Mouse (Mus musculus) gastrocnemius, postnatal 14 days (tissue): ENCODE measurements around the gene Chrng. TPM values are rescaled to one million over a fixed set of nuclear protein-coding genes. Genes with fewer than 3 reads are reported as not detected.

Source experiments
- DNase-seq: peaks from one replicate; pipeline ENCODE4 v3.0.0; 2021; ENCODE audit warnings: mixed read lengths
- intact Hi-C: fragments of 180-260 bp; cut with DNase I; formaldehyde crosslinking; loops from one replicate; pipeline ENCODE4 v1.15.1; 2025; ENCODE audit warnings: low total_unique reads
- long read RNA-seq, 2 experiments: library from polyadenylated mRNA; stranded (forward); transcript quantifications; one replicate each; pipeline ENCODE4 v2.0.0; 2021
- total RNA-seq, 2 experiments: library from RNA; stranded (reverse); gene quantifications; 2 replicates each; pipeline ENCODE4 v1.2.3; 2021

The Chrng gene
- total RNA-seq: 1 to 10 TPM; 1.5 to 1.7 TPM
- long read RNA-seq, experiment 1, transcript Chrng-201 (12 exons, 2,780 nt): major isoform, 5 of 5 reads
- long read RNA-seq, experiment 1, partial matches to known transcripts: 0 of 5 reads
- long read RNA-seq, experiment 1, other reads (novel, unspliced or antisense): 0 of 5 reads
- long read RNA-seq, experiment 2, partial matches to known transcripts: 1 of 2 reads
- long read RNA-seq, experiment 2, other reads (novel, unspliced or antisense): 0 of 2 reads

DNA sequence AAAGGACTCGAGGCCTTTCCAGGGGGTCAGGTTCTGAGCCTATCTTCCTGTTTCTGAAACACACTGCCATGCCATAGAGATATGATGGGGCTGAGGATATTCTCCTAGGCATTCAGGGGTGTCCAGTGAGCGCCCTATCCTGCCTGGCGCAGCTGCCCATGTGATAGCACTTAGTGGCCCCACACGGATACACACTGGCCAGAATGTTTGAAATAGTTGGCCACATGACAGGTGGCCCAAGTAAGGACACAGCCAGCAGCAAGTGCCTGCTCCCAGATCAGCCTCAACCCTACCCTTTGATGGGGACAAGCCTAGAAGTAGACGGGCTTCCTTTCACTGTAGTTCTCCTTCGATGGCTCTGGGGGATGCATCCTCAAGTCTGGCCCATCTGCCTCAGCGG lies at the start of gene Chrng:
Gene Chrng (plus strand): TSS at position 193 of the 400 bp plus-strand sequence.
- no peak for DNase-seq
- intact Hi-C loops: no loop called here

- DNase-seq: no peak
Observed at GRCm38 (mm10) chr1:87155531-87156198, 48.8 kb upstream of the Chrng start.

DNA sequence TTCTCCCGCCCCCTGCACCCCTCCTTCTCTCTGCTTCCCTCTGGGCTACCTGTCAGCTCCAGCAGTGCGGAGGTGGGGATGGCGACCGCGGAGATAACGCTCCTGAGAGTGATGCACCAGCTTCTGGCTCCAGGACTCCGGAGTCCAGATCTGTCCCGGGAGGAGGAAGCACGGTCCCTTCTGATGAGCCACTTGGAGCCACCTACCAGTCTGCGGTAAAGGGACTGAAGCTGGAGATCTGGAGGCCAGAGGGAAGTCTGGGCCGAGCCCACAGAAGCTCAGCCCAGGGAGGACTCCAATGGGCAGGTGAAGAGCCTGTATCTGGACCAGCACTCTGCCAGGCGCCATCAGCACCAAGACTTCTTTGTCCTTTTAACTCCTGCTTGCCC lies 48.3 kb upstream of the Chrng start, which contains the start of gene Ecel1:
Gene Ecel1 (minus strand): TSS at position 323 of the 389 bp plus-strand sequence.
- intact Hi-C loops: no loop called here

More at GRCm38 (mm10) chr1:87155531-87156198, 48.8 kb upstream of the Chrng start:
- intact Hi-C loops: no loop called here

DNA sequence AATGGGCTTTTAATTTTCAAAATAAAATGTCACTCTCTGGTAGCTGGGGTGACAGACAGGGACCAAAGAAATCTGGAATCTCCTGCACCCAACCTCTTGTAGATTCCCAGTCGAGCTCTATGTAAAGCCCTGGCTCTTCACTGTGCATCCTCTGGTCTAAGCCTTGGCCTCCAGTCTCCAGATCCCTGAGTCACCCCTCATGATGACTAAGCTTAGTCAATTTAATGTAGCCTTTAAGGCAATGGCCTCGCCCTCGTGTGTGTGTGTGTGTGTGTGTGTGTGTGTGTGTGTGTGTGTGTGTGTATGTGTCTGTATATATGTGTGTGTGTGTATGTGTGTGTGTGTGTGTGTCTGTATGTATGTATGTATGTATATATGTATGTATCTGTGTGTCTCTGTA lies 45.1 kb upstream of the Chrng start:
- DNase-seq: no peak
- intact Hi-C loops: no loop called here

More for the DNA sequence above, 48.3 kb upstream of the Chrng start, which contains the start of gene Ecel1:
- no peak for DNase-seq

DNA sequence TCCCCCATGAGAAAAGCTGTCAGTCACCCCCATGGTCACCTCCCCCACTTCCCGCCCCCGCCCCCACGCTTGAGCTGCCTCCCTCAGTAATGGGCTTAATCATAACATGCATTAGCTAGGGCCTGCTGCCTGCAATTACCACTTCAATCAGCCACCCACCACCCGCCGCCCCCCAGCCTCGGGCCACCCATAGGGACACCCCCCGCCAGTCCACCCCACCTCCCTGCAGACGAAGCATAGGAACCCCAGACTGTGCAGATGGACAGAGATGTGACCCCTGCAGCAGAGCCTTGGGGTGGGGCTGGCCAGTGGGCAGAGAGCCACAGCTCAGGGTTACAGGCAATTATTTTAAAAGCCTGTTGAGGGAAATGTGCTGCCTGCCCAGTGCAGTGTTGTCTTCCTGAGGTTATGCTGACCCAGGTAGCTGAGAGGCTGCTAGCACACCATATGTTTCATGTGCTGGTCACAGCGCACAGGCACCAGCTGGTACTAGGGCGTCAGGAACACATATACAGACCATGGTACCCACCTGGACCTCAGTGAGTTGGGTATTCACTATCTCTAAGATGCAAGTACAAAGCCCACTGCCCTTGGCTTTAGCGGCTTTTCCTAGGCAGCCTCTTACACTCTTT lies 40.2 kb upstream of the Chrng start:
- no peak for DNase-seq
- intact Hi-C loops: no loop called here

DNA sequence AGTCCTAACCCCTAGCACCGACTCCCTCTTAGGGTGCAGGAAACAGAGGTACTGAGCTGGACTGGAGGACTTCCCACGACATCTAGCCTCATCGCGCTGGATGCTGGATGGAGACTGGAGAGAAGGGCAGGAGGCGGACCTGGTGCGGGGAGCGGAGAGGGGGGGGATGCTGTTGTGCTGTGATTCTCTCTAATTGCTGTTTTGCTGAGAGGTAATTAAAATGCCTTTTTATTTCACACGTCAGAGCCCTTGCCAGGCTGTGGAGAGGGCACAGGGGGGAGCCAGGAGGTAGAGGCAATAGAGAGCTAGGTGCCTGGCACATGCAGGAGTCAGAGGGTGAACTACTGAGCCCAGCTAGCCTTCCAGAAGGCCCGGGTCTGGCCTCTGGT lies 39.7 kb upstream of the Chrng start:
- no peak for DNase-seq
- intact Hi-C loops: no loop called here

DNA sequence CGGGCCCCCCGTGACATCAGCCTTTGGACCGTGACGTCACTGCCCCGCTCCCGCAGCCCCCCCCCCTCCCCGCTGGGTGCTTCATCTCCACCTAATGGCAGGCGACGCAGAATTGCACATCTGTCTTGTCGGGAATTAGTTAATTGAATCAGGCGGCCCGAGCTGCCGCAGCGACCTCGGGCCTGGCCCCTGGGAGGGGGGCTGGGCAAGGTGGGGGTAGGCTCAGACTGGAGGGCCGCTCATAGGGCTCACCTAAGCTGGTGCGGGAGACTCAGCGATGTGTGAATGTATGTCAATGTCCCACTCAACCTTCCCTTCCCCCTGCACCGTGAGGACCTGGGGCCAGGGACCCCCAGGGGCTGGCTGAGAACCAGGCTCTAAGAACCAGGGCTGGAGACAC lies 34.0 kb upstream of the Chrng start:
- DNase-seq: no peak
- intact Hi-C loops: no loop called here

- intact Hi-C loops: no loop called here
Observed at GRCm38 (mm10) chr1:87171312-87171711, 33.1 kb upstream of the Chrng start.

GRCm38 (mm10) chr1:87172316-87172715 lies 32.1 kb upstream of the Chrng start:
- no peak for DNase-seq
- intact Hi-C loops: no loop called here

More at GRCm38 (mm10) chr1:87171312-87171711, 33.1 kb upstream of the Chrng start:
- no peak for DNase-seq

GRCm38 (mm10) chr1:87174006-87174955 lies 30.2 kb upstream of the Chrng start:
- peak; percentile 69 for DNase-seq
- intact Hi-C loops: no loop called here

DNA sequence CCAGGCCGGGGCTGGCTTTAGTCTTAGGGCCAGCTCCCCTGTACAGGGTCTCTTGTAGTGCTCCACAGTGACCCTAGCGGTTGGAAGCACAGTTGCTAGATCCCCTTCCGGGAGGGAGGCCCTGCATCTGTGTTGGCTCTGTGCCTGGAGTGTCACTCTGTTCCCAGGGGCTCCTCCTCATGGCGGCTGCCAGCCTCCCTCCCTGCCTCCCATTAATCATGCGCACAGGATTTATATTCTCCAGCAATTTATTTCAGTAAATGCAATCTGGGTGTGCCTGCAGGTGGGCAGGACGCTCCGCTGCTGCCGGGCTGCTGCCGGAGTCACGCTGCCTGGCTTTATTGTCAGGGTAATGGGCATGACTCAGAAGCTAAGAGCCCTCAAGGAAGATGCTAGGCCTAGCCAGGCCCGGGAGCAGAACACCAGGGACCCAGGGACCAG lies 28.6 kb upstream of the Chrng start:
- DNase-seq: peak; percentile 78
- intact Hi-C loops: no loop called here

DNA sequence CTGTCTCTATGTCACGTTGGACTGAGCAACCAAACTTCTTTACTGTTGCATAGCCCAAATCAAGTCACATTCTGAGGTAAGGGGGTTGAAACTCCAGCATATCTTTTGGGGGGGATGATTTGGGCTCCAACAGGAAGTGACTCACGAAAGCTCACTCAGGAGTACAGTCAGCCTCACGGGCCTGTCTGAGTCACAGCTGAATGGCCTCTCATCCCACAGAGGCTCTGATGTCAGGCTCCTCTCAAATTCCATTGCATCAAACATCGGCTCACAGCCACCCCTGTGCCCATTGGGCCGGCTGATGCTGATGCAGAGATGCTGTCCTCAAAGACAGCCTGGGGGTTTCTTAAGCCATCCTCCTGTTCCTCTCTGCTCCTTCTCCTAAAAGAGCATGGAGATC lies 23.6 kb upstream of the Chrng start:
- no peak for DNase-seq
- intact Hi-C loops: loop anchor here (10.0 kb wide), 2 partner anchors 516 to 566 kb away; no protein-coding TSS in a partner anchor

- DNase-seq: no peak
- intact Hi-C loops: loop anchor here (10.0 kb wide), 2 partner anchors 518 to 568 kb away; no protein-coding TSS in a partner anchor
Observed at GRCm38 (mm10) chr1:87183013-87183412, 21.4 kb upstream of the Chrng start, which contains the start of gene Prss56. Gene Prss56, plus strand, starts transcription at chr1:87183313.

- intact Hi-C loops: loop anchor here (2.0 to 10.0 kb wide), 3 partner anchors 83 to 569 kb away; partner anchors contain the start of gene Alpi
Observed at GRCm38 (mm10) chr1:87183998-87184750, 20.3 kb upstream of the Chrng start.

DNA sequence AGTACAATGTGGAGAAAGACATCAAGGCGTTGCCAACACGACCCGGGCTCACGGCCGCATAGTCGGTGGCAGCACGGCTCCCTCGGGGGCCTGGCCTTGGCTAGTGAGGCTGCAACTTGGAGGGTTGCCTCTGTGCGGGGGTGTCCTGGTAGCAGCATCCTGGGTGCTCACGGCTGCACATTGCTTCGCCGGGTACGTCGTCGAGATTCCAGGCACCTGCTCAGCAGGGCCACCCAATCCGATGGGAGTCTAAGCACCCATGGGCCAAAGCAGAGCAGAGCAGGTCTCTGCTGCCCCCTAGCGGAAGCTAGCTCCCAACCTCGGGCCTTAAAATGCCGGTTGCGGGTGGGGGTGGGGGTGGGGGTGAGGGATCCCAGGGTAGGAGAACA lies 19.7 kb upstream of the Chrng start:
- intact Hi-C loops: loop anchor here (2.0 to 10.0 kb wide), 3 partner anchors 84 to 570 kb away; partner anchors contain the start of gene Alpi
- peak; percentile 75 for DNase-seq

More at GRCm38 (mm10) chr1:87183998-87184750, 20.3 kb upstream of the Chrng start:
- no peak for DNase-seq

DNA sequence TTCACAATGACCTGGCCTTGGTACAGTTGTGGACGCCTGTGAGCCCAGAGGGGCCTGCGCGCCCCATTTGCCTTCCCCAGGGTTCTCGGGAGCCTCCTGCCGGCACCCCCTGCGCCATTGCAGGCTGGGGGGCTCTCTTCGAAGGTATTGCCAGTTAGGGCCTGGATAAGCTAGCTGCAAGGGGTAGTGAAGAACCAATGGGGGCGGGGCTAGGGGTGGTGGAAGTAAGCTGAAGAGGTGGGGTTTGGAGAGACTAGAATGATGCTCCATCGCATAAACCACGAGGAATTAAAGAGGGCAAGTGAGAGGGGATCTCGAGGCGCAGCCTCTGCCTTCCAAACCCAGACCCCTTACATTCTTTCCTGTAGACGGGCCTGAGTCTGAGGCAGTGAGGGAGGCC lies 18.9 kb upstream of the Chrng start:
- intact Hi-C loops: loop anchor here (2.0 to 10.0 kb wide), 3 partner anchors 85 to 571 kb away; partner anchors contain the start of gene Alpi
- no peak for DNase-seq

DNA sequence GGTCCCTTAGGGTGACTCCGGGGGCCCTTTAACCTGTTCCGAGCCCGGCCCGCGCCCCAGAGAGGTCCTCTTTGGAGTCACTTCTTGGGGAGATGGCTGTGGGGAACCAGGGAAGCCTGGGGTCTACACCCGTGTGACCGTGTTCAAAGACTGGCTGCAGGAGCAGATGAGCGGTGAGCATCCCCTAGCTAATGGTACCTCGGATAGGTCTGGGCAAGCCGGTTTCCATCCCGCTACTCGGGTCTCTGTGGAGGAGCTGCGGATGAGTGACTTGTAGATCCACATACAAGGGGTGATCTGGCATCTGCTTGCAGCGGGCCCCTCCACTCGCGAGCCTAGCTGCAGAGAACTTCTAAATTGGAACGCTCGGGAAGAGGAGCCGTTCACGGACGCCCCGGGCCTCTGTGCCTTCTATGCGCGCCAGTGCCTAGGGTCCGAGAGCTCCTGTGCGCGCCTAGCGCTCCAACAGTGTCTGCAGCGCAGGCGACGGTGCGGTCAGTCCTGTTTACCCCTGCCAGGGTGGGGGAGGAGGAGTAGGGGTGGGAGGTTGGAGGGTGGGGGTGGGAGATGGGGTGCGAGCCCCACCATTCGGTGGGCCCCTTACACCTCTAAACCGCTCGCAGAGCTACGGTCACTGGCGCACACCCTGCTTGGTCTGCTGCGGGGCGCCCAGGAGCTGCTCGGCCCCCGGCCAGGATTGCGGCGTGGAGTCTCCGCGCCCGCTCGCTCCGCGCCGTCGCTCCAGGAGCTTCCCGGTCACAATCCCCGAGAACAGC lies 18.0 kb upstream of the Chrng start:
- intact Hi-C loops: loop anchor here (10.0 kb wide), 2 partner anchors 522 to 572 kb away; no protein-coding TSS in a partner anchor
- DNase-seq: no peak
